Mouse (Mus musculus) MEL (cell line): Measurements from ENCODE around the gene Rabggtb.

Source experiments
- CHD1 ChIP-seq: IDR thresholded peaks from 2 replicates; pipeline ENCODE4 v1.6.1; 2012; ENCODE audit warnings: low read depth, mild to moderate bottlenecking, inconsistent platforms, low read length, improper control_type of control experiment
- CTCF ChIP-seq, 3 experiments: IDR thresholded peaks in 2 of 3; conservative IDR thresholded peaks in 1 of 3; 2 replicates each; pipeline ENCODE4 v1.5.1; 2011 to 2012; ENCODE audit warnings: low read length in 3 of 3, low read depth in 2 of 3, mild to moderate bottlenecking in 2 of 3, improper control_type of control experiment in 1 of 3, inconsistent platforms in 1 of 3, mixed read lengths in 1 of 3, moderate library complexity in 1 of 3; ENCODE audit not compliant: control insufficient read depth in 1 of 3, insufficient read depth in 1 of 3, poor library complexity in 1 of 3, severe bottlenecking in 1 of 3
- E2F4 ChIP-seq: IDR thresholded peaks from 2 replicates; pipeline ENCODE4 v1.6.1; 2011; ENCODE audit warnings: low read depth, low read length, improper control_type of control experiment, borderline replicate concordance
- EP300 ChIP-seq, 2 experiments: IDR thresholded peaks; 2 replicates each; pipeline ENCODE4 v1.6.1; 2011; ENCODE audit warnings: improper control_type of control experiment in 2 of 2, low read length in 2 of 2, low read depth in 1 of 2, mild to moderate bottlenecking in 1 of 2
- HCFC1 ChIP-seq: IDR thresholded peaks from 2 replicates; pipeline ENCODE4 v1.6.1; 2012; ENCODE audit warnings: low read depth, mild to moderate bottlenecking, inconsistent platforms, low read length, improper control_type of control experiment, moderate library complexity
- JUND ChIP-seq: IDR thresholded peaks from 2 replicates; pipeline ENCODE4 v1.6.1; 2011; ENCODE audit warnings: low read depth, mild to moderate bottlenecking, improper control_type of control experiment, low read length
- KAT2A ChIP-seq: conservative IDR thresholded peaks from 2 replicates; pipeline ENCODE4 v1.6.1; 2012; ENCODE audit warnings: low read depth, low read length, improper control_type of control experiment, inconsistent platforms
- POLR2A ChIP-seq, 2 experiments: IDR thresholded peaks; 2 replicates each; pipeline ENCODE4 v1.6.1; 2011 to 2012; ENCODE audit warnings: low read length in 2 of 2, mild to moderate bottlenecking in 2 of 2, control low read depth in 1 of 2, improper control_type of control experiment in 1 of 2, low read depth in 1 of 2, moderate library complexity in 1 of 2; ENCODE audit not compliant: control insufficient read depth in 1 of 2, insufficient read depth in 1 of 2, poor library complexity in 1 of 2
- SMC3 ChIP-seq: IDR thresholded peaks from 2 replicates; pipeline ENCODE4 v1.6.1; 2011; ENCODE audit warnings: low read depth, low read length, improper control_type of control experiment
- TAL1 ChIP-seq: IDR thresholded peaks from 2 replicates; pipeline ENCODE4 v1.6.1; 2012; ENCODE audit warnings: mild to moderate bottlenecking, inconsistent platforms, low read length, moderate library complexity, mixed read lengths
- ZNF384 ChIP-seq: IDR thresholded peaks from 2 replicates; pipeline ENCODE4 v1.6.1; 2012; ENCODE audit warnings: low read depth, mild to moderate bottlenecking, inconsistent platforms, low read length, improper control_type of control experiment

GRCm38 (mm10) chr3:153867149-153868136 is 45.4 kb downstream of the Rabggtb start:
- peak; percentile 18 to 55 (median 42); a peak in 5 of 6 replicates for TF ChIP-seq CTCF (IDR thresholded peaks at IDR 0.05 in 2 of 3, conservative IDR thresholded peaks at IDR 0.05 in 1 of 3; ENCODE audit: control insufficient read depth in 1 of 3, insufficient read depth in 1 of 3, low read depth in 2 of 3, low read length in 3 of 3, poor library complexity in 1 of 3, severe bottlenecking in 1 of 3)
- TF ChIP-seq ZNF384, result no peak
- TF ChIP-seq CHD1, result no peak
- no peak for TF ChIP-seq KAT2A
- TF ChIP-seq TAL1, result no peak
- TF ChIP-seq POLR2A (IDR thresholded peaks at IDR 0.05; ENCODE audit: control insufficient read depth in 1 of 2, insufficient read depth in 1 of 2, low read depth in 1 of 2, low read length in 2 of 2, poor library complexity in 1 of 2), result no peak
- TF ChIP-seq SMC3, result peak; percentile 59
- TF ChIP-seq E2F4, result no peak
- no peak for TF ChIP-seq HCFC1
- TF ChIP-seq EP300 (IDR thresholded peaks at IDR 0.05; ENCODE audit: low read depth in 1 of 2, low read length in 2 of 2), result no peak
- no peak for TF ChIP-seq JUND
